Mouse (Mus musculus): Measurements from ENCODE around the gene Tiparp. TPM values are rescaled to one million over a fixed set of nuclear protein-coding genes. Genes with fewer than 3 reads are reported as not detected.

Tiparp gene
- polyA plus RNA-seq, 1 experiment from 2014 or later, result 33.9 TPM

DNA sequence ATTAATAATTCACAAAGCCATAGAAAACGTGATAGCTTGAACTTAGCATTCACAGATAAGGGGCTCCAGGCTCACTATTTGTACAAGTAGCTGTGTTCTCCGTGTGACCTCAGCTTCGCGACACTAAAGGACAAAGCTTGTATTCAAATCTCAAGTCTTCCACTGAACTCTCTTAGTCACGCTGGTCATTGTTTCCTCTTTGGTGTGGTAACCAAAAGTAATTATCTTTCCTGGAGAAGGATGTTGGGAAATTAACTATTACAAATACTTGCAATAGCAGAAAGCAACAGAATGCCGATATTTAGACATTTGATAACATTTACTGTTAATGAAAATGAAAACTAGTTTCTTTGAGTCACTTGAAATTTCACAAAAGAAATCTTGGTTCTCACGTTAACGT is 4.8 kb upstream of the Tiparp start:
- WGBS (ENCODE audit: insufficient replicate concordance), result 63% methylated on average over 8 of the region's 8 CpGs
- Histone ChIP-seq H3K4me3 (ENCODE audit: low read depth, low read length) (no peak overlapping the region), H3K27ac (ENCODE audit: low read depth, low read length) (no peak overlapping the region), H3K9ac (ENCODE audit: low read depth, low read length) (no peak overlapping the region), H3K36me3 (ENCODE audit: control insufficient read depth, insufficient read depth, low read length) (no peaks in the 10 kb centered on the region), H3K27me3 (ENCODE audit: control insufficient read depth, insufficient read depth, low read length) (no peaks in the 10 kb centered on the region), H3K9me3 (replicated peaks; ENCODE audit: control insufficient read depth, low read length) (no peaks in the 10 kb centered on the region), H3K4me1 (ENCODE audit: control insufficient read depth, insufficient read depth, low read length) (no peaks in the 10 kb centered on the region), H3K4me2 (no peak overlapping the region)
- no peak for ATAC-seq (replicated peaks; ENCODE audit: insufficient number of reproducible peaks, low FRiP score, low TSS enrichment)

DNA sequence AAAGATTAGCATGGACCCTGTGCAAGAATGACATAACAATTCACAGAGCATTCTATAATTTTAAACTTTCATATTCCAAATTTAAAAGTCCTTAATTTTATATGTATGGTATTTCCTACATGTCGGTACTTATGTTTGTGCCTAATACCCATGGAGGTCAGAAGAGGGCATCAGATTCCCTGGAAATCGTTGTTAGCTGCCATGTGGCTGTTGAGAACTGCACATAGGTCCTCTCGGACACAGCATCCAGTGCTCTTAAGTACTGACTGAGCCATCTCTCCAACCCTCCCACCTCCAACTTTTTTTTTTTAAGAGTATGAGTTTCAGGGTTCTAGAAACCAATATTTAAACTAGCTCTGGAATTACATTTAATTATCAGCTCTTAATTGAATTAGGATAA is 2.5 kb upstream of the Tiparp start:
- Histone ChIP-seq H3K27me3 (ENCODE audit: control insufficient read depth, insufficient read depth, low read length) (no peaks in the 10 kb centered on the region), H3K36me3 (ENCODE audit: control insufficient read depth, insufficient read depth, low read length) (no peaks in the 10 kb centered on the region), H3K27ac (ENCODE audit: low read depth, low read length) (no peak overlapping the region), H3K9me3 (replicated peaks; ENCODE audit: control insufficient read depth, low read length) (no peaks in the 10 kb centered on the region), H3K4me1 (ENCODE audit: control insufficient read depth, insufficient read depth, low read length) (no peaks in the 10 kb centered on the region), H3K9ac (ENCODE audit: low read depth, low read length) (no peak overlapping the region), H3K4me2 (no peak overlapping the region), H3K4me3 (ENCODE audit: low read depth, low read length) (no peak overlapping the region)
- ATAC-seq (replicated peaks; ENCODE audit: insufficient number of reproducible peaks, low FRiP score, low TSS enrichment), result no peak
- WGBS (ENCODE audit: insufficient replicate concordance), result 68% methylated on average over 3 of the region's 3 CpGs

DNA sequence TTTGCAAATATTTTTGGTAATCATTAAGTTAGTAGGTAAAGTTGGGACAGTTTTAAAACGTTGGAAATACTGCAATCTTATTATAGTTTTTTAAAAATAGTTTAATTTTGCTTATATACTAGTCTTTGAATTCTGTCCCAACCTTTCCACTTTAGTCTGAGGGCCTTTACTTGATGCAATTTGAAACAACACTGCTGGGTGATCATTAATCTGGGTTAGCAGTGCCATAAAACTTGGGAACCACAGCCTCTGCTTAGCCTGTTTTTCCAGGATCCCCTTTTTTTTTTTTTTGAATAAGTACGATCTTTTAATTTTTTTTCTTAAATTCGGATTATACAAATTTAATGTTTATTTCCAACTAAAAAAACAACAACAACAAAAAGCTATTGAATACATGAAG is 1.0 kb upstream of the Tiparp start:
- Histone ChIP-seq H3K9ac (ENCODE audit: low read depth, low read length) (peak overlapping the region; percentile 83; the same call in 1 of the 2 replicates), H3K9me3 (replicated peaks; ENCODE audit: control insufficient read depth, low read length) (no peaks in the 10 kb centered on the region), H3K4me2 (peak overlapping the region; percentile 80), H3K36me3 (ENCODE audit: control insufficient read depth, insufficient read depth, low read length) (no peaks in the 10 kb centered on the region), H3K4me1 (ENCODE audit: control insufficient read depth, insufficient read depth, low read length) (no peaks in the 10 kb centered on the region), H3K27me3 (ENCODE audit: control insufficient read depth, insufficient read depth, low read length) (no peaks in the 10 kb centered on the region), H3K27ac (ENCODE audit: low read depth, low read length) (peak overlapping the region; percentile 89), H3K4me3 (ENCODE audit: low read depth, low read length) (peak overlapping the region; percentile 80)
- WGBS (ENCODE audit: insufficient replicate concordance), result 20% methylated on average over 3 of the region's 3 CpGs
- no peak for ATAC-seq (replicated peaks; ENCODE audit: insufficient number of reproducible peaks, low FRiP score, low TSS enrichment)

DNA sequence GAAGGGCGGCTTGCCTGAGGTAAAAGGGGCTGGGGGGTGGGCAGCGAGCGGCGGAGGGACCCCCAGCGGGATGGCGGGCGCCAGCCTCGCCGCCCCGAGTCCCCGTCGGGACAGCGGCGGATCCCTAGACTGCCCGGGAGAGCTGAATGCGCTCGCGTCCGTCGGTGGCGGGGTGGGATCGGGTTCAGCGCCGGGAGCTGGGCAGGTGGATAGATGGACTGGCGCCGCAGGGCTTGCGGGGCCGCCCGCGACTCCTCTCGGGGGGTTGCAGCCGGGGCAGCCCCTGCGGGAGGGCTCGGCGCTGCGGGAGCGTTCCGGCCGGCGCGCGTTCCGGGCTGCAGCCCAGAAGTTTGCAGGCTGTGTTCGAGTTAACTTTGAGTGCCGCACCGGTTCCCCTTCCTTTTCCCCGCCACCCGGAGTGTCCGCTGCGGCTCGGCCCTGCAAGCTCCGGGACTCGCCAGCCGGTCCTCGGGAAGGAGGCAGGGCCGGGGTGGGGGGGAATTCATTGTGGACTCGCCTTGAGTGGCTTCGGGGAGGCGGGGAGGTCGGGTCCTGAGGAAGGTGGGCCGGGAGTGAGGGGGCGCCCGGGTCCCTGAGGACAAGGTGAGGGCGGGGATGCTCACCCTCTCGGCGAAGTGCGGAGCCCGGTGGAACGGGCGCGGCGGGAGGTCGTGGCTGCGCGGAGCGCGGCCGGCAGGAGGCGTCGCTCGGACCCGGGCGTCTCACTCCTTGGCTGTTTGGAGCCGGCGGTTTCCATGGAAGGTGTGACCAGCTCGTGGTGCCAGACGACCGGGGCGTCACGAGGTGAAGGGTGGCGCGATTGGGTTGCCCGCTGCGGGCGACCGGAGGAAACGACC is 632 bp downstream of the Tiparp start:
- Histone ChIP-seq H3K4me1 (ENCODE audit: control insufficient read depth, insufficient read depth, low read length) (no peaks in the 10 kb centered on the region), H3K9me3 (replicated peaks; ENCODE audit: control insufficient read depth, low read length) (no peaks in the 10 kb centered on the region), H3K36me3 (ENCODE audit: control insufficient read depth, insufficient read depth, low read length) (0 out of 2 replicates have a peak, but pooled peaks cover 3% of the 10 kb centered on the region), H3K4me2 (peak overlapping the region; percentile 80), H3K27me3 (ENCODE audit: control insufficient read depth, insufficient read depth, low read length) (no peaks in the 10 kb centered on the region), H3K27ac (ENCODE audit: low read depth, low read length) (peak overlapping the region; percentile 95), H3K4me3 (ENCODE audit: low read depth, low read length) (peak overlapping the region; percentile 80), H3K9ac (ENCODE audit: low read depth, low read length) (peak overlapping the region; percentile 80)
- WGBS (ENCODE audit: insufficient replicate concordance), result under 1% methylated on average over 89 of the region's 97 CpGs
- peak; percentile 47 for ATAC-seq (replicated peaks; ENCODE audit: insufficient number of reproducible peaks, low FRiP score, low TSS enrichment)

DNA sequence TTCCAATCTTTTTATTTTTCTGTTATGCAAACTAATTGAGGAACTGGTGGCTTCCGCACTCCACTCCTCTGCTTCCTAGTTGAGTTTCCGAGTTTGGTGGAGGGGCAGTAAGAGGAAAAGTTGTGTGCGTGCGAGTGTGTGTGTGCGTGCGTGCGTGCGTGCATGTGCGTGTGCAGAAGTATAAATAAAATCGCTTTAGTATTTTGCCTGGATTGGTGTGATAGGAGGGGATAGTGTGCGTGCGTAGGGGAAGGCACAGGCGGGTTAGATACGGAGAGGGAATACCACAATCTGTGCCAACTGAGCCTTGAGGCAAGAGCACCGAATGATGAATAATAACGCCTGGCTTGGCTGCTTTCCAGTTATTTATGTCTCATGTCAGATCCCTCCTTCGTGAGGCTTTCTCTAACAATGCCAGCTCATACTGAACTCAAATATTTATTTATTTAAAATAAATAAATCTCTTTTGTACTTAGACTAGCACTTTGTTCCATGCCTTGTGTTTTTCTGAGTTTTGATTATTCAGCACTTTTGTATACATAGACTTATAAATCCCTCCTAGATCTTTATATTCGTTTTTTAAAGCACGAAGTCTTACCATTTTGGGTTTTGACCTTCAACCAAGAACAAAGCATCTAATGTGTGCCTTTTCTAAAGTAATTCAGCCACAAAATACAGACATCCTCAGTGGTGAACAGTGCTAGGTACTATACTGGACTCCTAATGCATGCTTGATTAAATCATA is 1.4 kb downstream of the Tiparp start:
- Histone ChIP-seq H3K4me3 (ENCODE audit: low read depth, low read length) (peak overlapping the region; percentile 80), H3K4me2 (peak overlapping the region; percentile 80), H3K9ac (ENCODE audit: low read depth, low read length) (peak overlapping the region; percentile 80), H3K9me3 (replicated peaks; ENCODE audit: control insufficient read depth, low read length) (no peaks in the 10 kb centered on the region), H3K27ac (ENCODE audit: low read depth, low read length) (peak overlapping the region; percentile 95), H3K27me3 (ENCODE audit: control insufficient read depth, insufficient read depth, low read length) (no peaks in the 10 kb centered on the region), H3K4me1 (ENCODE audit: control insufficient read depth, insufficient read depth, low read length) (0 out of 2 replicates have a peak, but pooled peaks cover 1% of the 10 kb centered on the region), H3K36me3 (ENCODE audit: control insufficient read depth, insufficient read depth, low read length) (0 out of 2 replicates have a peak, but pooled peaks cover 3% of the 10 kb centered on the region)
- WGBS (ENCODE audit: insufficient replicate concordance), result 2% methylated on average over 19 of the region's 19 CpGs
- no peak for ATAC-seq (replicated peaks; ENCODE audit: insufficient number of reproducible peaks, low FRiP score, low TSS enrichment)

DNA sequence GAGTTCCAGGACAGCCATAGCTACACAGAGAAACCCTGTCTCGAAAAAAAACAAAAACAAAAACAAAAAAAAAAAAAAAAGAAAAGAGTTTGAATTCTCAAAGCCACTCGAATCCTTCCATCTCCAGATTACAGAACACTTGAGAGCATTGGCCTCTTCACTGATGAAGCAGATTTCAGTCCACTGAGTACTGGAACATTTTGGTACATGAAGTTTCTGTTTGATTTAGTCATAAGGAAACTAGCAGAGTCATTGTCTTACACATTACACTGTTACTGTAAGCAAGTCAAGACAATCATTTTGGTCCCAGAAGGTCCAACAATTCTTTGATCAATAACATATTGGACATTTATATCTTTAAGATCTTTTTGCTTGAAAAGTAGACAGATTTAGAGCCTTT is 4.8 kb downstream of the Tiparp start:
- Histone ChIP-seq H3K36me3 (ENCODE audit: control insufficient read depth, insufficient read depth, low read length) (0 out of 2 replicates have a peak, but pooled peaks cover 3% of the 10 kb centered on the region), H3K27me3 (ENCODE audit: control insufficient read depth, insufficient read depth, low read length) (no peaks in the 10 kb centered on the region), H3K4me3 (ENCODE audit: low read depth, low read length) (no peak overlapping the region), H3K4me2 (no peak overlapping the region), H3K9me3 (replicated peaks; ENCODE audit: control insufficient read depth, low read length) (no peaks in the 10 kb centered on the region), H3K27ac (ENCODE audit: low read depth, low read length) (no peak overlapping the region), H3K9ac (ENCODE audit: low read depth, low read length) (no peak overlapping the region), H3K4me1 (ENCODE audit: control insufficient read depth, insufficient read depth, low read length) (peaks cover 11% of the 10 kb centered on the region; the same call in 1 of the 2 replicates)
- ATAC-seq (replicated peaks; ENCODE audit: insufficient number of reproducible peaks, low FRiP score, low TSS enrichment), result no peak
- 83% methylated on average over 2 of the region's 2 CpGs for WGBS (ENCODE audit: insufficient replicate concordance)

DNA sequence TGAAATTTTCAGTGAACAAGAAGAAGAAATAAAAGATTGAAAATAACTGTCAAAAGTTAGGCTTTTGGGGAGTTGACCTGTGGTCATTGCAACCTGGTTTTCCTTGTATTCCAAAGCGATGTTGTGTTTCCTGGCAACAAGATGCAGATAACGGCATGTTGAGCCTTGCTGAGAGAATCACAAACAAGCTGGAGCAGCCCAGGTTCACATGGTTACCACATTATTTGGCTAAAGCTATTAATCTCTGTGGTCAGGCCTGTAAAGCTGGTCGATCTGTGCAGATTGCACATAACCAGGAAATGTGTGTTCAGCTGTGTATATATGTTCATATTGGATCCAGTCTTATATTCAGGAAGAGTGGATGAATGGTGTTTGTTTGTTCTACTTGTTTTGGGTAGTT is 5.4 kb downstream of the Tiparp start:
- Histone ChIP-seq H3K27ac (ENCODE audit: low read depth, low read length) (no peak overlapping the region), H3K9ac (ENCODE audit: low read depth, low read length) (no peak overlapping the region), H3K4me1 (ENCODE audit: control insufficient read depth, insufficient read depth, low read length) (peaks cover 11% of the 10 kb centered on the region; the same call in 1 of the 2 replicates), H3K27me3 (ENCODE audit: control insufficient read depth, insufficient read depth, low read length) (no peaks in the 10 kb centered on the region), H3K9me3 (replicated peaks; ENCODE audit: control insufficient read depth, low read length) (no peaks in the 10 kb centered on the region), H3K4me2 (no peak overlapping the region), H3K36me3 (ENCODE audit: control insufficient read depth, insufficient read depth, low read length) (0 out of 2 replicates have a peak, but pooled peaks cover 3% of the 10 kb centered on the region), H3K4me3 (ENCODE audit: low read depth, low read length) (no peak overlapping the region)
- WGBS (ENCODE audit: insufficient replicate concordance), result 38% methylated on average over 3 of the region's 3 CpGs
- no peak for ATAC-seq (replicated peaks; ENCODE audit: insufficient number of reproducible peaks, low FRiP score, low TSS enrichment)

DNA sequence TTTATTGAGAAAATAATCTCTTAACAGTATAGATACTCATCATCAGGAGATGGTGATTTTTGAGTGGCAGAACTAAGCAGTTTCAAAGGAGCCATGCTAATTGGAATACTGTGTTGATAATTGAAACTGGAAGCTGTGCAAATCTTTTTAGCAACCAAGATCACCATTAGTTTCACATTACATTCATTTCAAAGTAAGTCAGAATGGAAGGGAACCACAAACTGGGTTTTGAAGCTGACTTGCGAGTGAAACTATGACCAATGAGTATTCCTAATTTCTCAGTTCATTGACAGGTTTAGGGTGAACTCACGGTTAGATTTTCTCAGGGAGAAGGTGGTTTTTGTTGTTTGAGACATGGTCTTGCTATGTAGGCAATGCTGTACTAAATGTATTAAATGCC is 6.3 kb downstream of the Tiparp start:
- Histone ChIP-seq H3K9me3 (replicated peaks; ENCODE audit: control insufficient read depth, low read length) (no peaks in the 10 kb centered on the region), H3K36me3 (ENCODE audit: control insufficient read depth, insufficient read depth, low read length) (0 out of 2 replicates have a peak, but pooled peaks cover 3% of the 10 kb centered on the region), H3K27me3 (ENCODE audit: control insufficient read depth, insufficient read depth, low read length) (no peaks in the 10 kb centered on the region), H3K4me2 (no peak overlapping the region), H3K27ac (ENCODE audit: low read depth, low read length) (no peak overlapping the region), H3K4me3 (ENCODE audit: low read depth, low read length) (no peak overlapping the region), H3K4me1 (ENCODE audit: control insufficient read depth, insufficient read depth, low read length) (peaks cover 11% of the 10 kb centered on the region; the same call in 1 of the 2 replicates), H3K9ac (ENCODE audit: low read depth, low read length) (no peak overlapping the region)
- no peak for ATAC-seq (replicated peaks; ENCODE audit: insufficient number of reproducible peaks, low FRiP score, low TSS enrichment)
- WGBS (ENCODE audit: insufficient replicate concordance), result 61% methylated on average over 2 of the region's 2 CpGs

Data from heart, embryonic 11.5 days (tissue).